Comparison of ENCODE assay signal across 25 mouse cellular contexts in the genomic region with DNA sequence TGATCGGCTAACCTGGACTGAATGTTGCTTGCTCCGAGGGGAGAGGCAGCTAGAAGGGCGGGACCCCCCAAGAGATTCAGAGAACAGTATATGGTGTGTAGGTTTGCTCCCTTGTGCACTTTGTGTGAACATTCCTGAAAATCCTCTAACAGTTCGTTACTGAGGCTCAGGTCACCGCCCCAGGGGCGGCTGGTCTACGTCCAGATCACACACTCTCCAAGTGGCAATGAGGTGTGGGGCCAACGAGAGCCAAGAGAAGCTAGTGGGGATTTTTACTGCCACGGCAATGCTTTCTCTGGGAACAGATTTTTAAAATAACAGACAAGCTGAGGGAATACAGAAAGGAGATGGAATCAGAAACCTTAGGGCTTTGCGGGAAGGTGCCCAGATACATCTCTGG. TPM values are rescaled to one million over a fixed set of nuclear protein-coding genes. Genes with fewer than 3 reads are reported as not detected.
DNase-seq lines count a peak whose midpoint lies in the region; ATAC-seq and TF ChIP-seq lines count a peak whose summit lies in the region.
"Had no signal": no experiment of that assay in that cellular context is flagged by ENCODE, and none has a peak within 500 bp of the region (broad histone marks: within the 10 kb centered on the region; RNA-seq: fewer than 3 reads in every experiment).

No protein-coding gene starts in this region.

- DNase-seq in embryonic facial prominence, embryonic 10.5 days (ENCODE audit: low spot score): no peak
- peak; percentile 40 for DNase-seq in liver, adult 2 months (ENCODE audit: extremely low read depth, low read depth, low spot score)
- DNase-seq in liver: no peak
- DNase-seq in heart, postnatal 36 days: no peak
- DNase-seq: adrenal gland, postnatal 10 days; cerebellum, adult 2 months; cerebellum, postnatal 25 days; gastrocnemius, postnatal 25 days; heart, adult 18-20 months; heart, postnatal 14 days; layer of hippocampus, adult 9-11 months; right cerebral cortex, adult 18-20 months; right cerebral cortex, postnatal 4 days; thymus, postnatal 14 days had no signal

- no peaks in the 10 kb centered on the region for H3K9me3 ChIP-seq in embryonic facial prominence, embryonic 12.5 days
- no peaks in the 10 kb centered on the region; the same call in 1 of the 2 replicates for H3K9me3 ChIP-seq in embryonic facial prominence, embryonic 10.5 days
- no peaks in the 10 kb centered on the region for H3K9me3 ChIP-seq in embryonic facial prominence, embryonic 15.5 days (replicated peaks)
- H3K9me3 ChIP-seq in limb, embryonic 12.5 days: no peaks in the 10 kb centered on the region
- H3K9me3 ChIP-seq: forebrain, embryonic 15.5 days; heart, embryonic 13.5 days; hindbrain, embryonic 12.5 days; neural tube, embryonic 15.5 days had no signal

- no peaks in the 10 kb centered on the region for H3K27me3 ChIP-seq in embryonic facial prominence, embryonic 12.5 days
- H3K27me3 ChIP-seq in embryonic facial prominence, embryonic 10.5 days (replicated peaks; ENCODE audit: low read depth, poor library complexity, severe bottlenecking): no peaks in the 10 kb centered on the region
- H3K27me3 ChIP-seq in liver, adult 2 months (ENCODE audit: control insufficient read depth, insufficient read depth, low read length): no peaks in the 10 kb centered on the region
- H3K27me3 ChIP-seq in embryonic facial prominence, embryonic 15.5 days: no peaks in the 10 kb centered on the region
- H3K27me3 ChIP-seq in limb, embryonic 12.5 days: no peaks in the 10 kb centered on the region
- H3K27me3 ChIP-seq: forebrain, embryonic 15.5 days; heart, embryonic 13.5 days; hindbrain, embryonic 12.5 days; neural tube, embryonic 15.5 days had no signal

- no peak for TF ChIP-seq CTCF in liver, adult 2 months (IDR thresholded peaks at IDR 0.05; ENCODE audit: low read depth, low read length)

- intact Hi-C loops in heart, postnatal 36 days (cut with DNase I): no loop called here

- no peak overlapping the region for H3K9ac ChIP-seq in embryonic facial prominence, embryonic 12.5 days
- no peak overlapping the region for H3K9ac ChIP-seq in liver, adult 2 months (ENCODE audit: low read depth, low read length)
- H3K9ac ChIP-seq in embryonic facial prominence, embryonic 15.5 days: no peak overlapping the region
- no peak overlapping the region for H3K9ac ChIP-seq in limb, embryonic 12.5 days (replicated peaks)
- H3K9ac ChIP-seq: forebrain, embryonic 15.5 days; heart, embryonic 13.5 days; hindbrain, embryonic 12.5 days; neural tube, embryonic 15.5 days had no signal

- H3K4me2 ChIP-seq in embryonic facial prominence, embryonic 12.5 days (replicated peaks): no peak overlapping the region
- no peak overlapping the region for H3K4me2 ChIP-seq in embryonic facial prominence, embryonic 15.5 days (replicated peaks)
- no peak overlapping the region for H3K4me2 ChIP-seq in limb, embryonic 12.5 days
- H3K4me2 ChIP-seq: forebrain, embryonic 15.5 days; heart, embryonic 13.5 days; hindbrain, embryonic 12.5 days; neural tube, embryonic 15.5 days had no signal

- no peaks in the 10 kb centered on the region for H3K79me2 ChIP-seq in liver, adult 2 months (ENCODE audit: control insufficient read depth, insufficient read depth, low read length)

- H3K4me1 ChIP-seq in embryonic facial prominence, embryonic 12.5 days: peaks cover 20% of the 10 kb centered on the region
- H3K4me1 ChIP-seq in embryonic facial prominence, embryonic 10.5 days: peaks cover 31% of the 10 kb centered on the region
- H3K4me1 ChIP-seq in liver, adult 2 months (ENCODE audit: control insufficient read depth, insufficient read depth, low read length): peaks cover 5% of the 10 kb centered on the region; the same call in 1 of the 2 replicates
- peaks cover 15% of the 10 kb centered on the region for H3K4me1 ChIP-seq in embryonic facial prominence, embryonic 15.5 days
- H3K4me1 ChIP-seq in limb, embryonic 12.5 days (replicated peaks): peaks cover 26% of the 10 kb centered on the region
- H3K4me1 ChIP-seq: forebrain, embryonic 15.5 days; neural tube, embryonic 15.5 days had no signal

- H3K4me3 ChIP-seq in embryonic facial prominence, embryonic 12.5 days: no peak overlapping the region
- no peak overlapping the region for H3K4me3 ChIP-seq in embryonic facial prominence, embryonic 10.5 days
- H3K4me3 ChIP-seq in liver, adult 2 months (ENCODE audit: insufficient read depth, low read depth, low read length): no peak overlapping the region
- H3K4me3 ChIP-seq in embryonic facial prominence, embryonic 15.5 days (replicated peaks): no peak overlapping the region
- no peak overlapping the region for H3K4me3 ChIP-seq in limb, embryonic 12.5 days (replicated peaks)
- H3K4me3 ChIP-seq: forebrain, embryonic 15.5 days; heart, embryonic 13.5 days; hindbrain, embryonic 12.5 days; left cerebral cortex, adult 2 months; neural tube, embryonic 15.5 days had no signal

- WGBS in embryonic facial prominence, embryonic 12.5 days: 63% methylated on average over 10 of the region's 10 CpGs
- 73% methylated on average over 10 of the region's 10 CpGs for WGBS in embryonic facial prominence, embryonic 10.5 days
- 55% methylated on average over 10 of the region's 10 CpGs for WGBS in liver, adult 2 months
- 57% methylated on average over 10 of the region's 10 CpGs for WGBS in embryonic facial prominence, embryonic 15.5 days
- 31% methylated on average over 10 of the region's 10 CpGs for WGBS in limb, embryonic 12.5 days

- TF ChIP-seq POLR2A in liver, adult 2 months (IDR thresholded peaks at IDR 0.05; ENCODE audit: extremely low read depth, insufficient read depth, low read length): no peak

- H3K27ac ChIP-seq in embryonic facial prominence, embryonic 12.5 days: 0 out of 2 replicates have a peak overlapping the region, but pooled peaks have one; percentile 36
- H3K27ac ChIP-seq in embryonic facial prominence, embryonic 10.5 days (replicated peaks): no peak overlapping the region
- no peak overlapping the region for H3K27ac ChIP-seq in liver, adult 2 months (replicated peaks; ENCODE audit: insufficient read depth, low read depth, low read length)
- 0 out of 2 replicates have a peak overlapping the region, but pooled peaks have one; percentile 22 for H3K27ac ChIP-seq in embryonic facial prominence, embryonic 15.5 days (replicated peaks)
- H3K27ac ChIP-seq in limb, embryonic 12.5 days: peak overlapping the region; percentile 54; the same call in 1 of the 2 replicates
- H3K27ac ChIP-seq: forebrain, embryonic 15.5 days; heart, embryonic 13.5 days; hindbrain, embryonic 12.5 days; left cerebral cortex, adult 2 months; neural tube, embryonic 15.5 days had no signal

- peaks cover 35% of the 10 kb centered on the region for H3K36me3 ChIP-seq in embryonic facial prominence, embryonic 12.5 days
- H3K36me3 ChIP-seq in embryonic facial prominence, embryonic 10.5 days (replicated peaks): peaks cover 75% of the 10 kb centered on the region
- no peaks in the 10 kb centered on the region for H3K36me3 ChIP-seq in liver, adult 2 months (ENCODE audit: control insufficient read depth, insufficient read depth, low read length)
- 0 out of 2 replicates have a peak, but pooled peaks cover 15% of the 10 kb centered on the region for H3K36me3 ChIP-seq in embryonic facial prominence, embryonic 15.5 days
- H3K36me3 ChIP-seq in limb, embryonic 12.5 days: peaks cover 49% of the 10 kb centered on the region
- H3K36me3 ChIP-seq: forebrain, embryonic 15.5 days; heart, embryonic 13.5 days; hindbrain, embryonic 12.5 days; neural tube, embryonic 15.5 days had no signal

- ATAC-seq in embryonic facial prominence, embryonic 12.5 days (ENCODE audit: insufficient number of reproducible peaks, insufficient read depth, low FRiP score, low TSS enrichment): no peak
- ATAC-seq in embryonic facial prominence, embryonic 15.5 days (ENCODE audit: insufficient number of reproducible peaks, low FRiP score, low TSS enrichment, low read depth): no peak
- ATAC-seq in limb, embryonic 12.5 days (ENCODE audit: insufficient number of reproducible peaks, insufficient read depth, low FRiP score, low TSS enrichment, low read depth): no peak
- ATAC-seq in monocyte, adult 5-6 weeks (replicated peaks; ENCODE audit: insufficient number of reproducible peaks, low FRiP score, low TSS enrichment, poor library complexity, severe bottlenecking): no peak
- ATAC-seq: forebrain, embryonic 15.5 days; midbrain, embryonic 16.5 days had no signal

RNA-seq across cellular contexts. Expression of gene Col26a1, which starts 8.7 kb away (rescaled TPM):
- 239 and 242 TPM in 2 replicates for polyA plus RNA-seq in embryonic facial prominence, embryonic 12.5 days (2016; fragmentation: Nextera tagmentation; extraction: Ambion mirVana)
- 103 and 118 TPM in 2 replicates for polyA plus RNA-seq in embryonic facial prominence, embryonic 10.5 days (2016; fragmentation: Nextera tagmentation; extraction: Ambion mirVana)
- total RNA-seq in liver, adult 2 months (2014; rRNA removed): not detected in 2 replicates
- polyA plus RNA-seq in liver, adult 2 months (2012; rRNA removed): not detected in 2 replicates
- 247 and 258 TPM in 2 replicates for polyA plus RNA-seq in embryonic facial prominence, embryonic 15.5 days (2015; fragmentation: Nextera tagmentation; extraction: Ambion mirVana)
- polyA plus RNA-seq in limb, embryonic 12.5 days (2016; fragmentation: Nextera tagmentation; extraction: Ambion mirVana): 145 and 155 TPM in 2 replicates
- total RNA-seq in heart, postnatal 36 days (2021): 1 to 10 TPM in 1 of 2 experiments, under 1 TPM in 1; 0.76 to 1.1 TPM
- not detected in 3 replicates for total RNA-seq in monocyte, adult 5-6 weeks (2017)
- total RNA-seq: heart, adult 18-20 months; megakaryocyte-erythroid progenitor cell, adult 5-6 weeks had no signal

RNA-seq across cellular contexts. Expression of gene Ift22, which starts 33.7 kb away (rescaled TPM):
- polyA plus RNA-seq in embryonic facial prominence, embryonic 12.5 days (2016; fragmentation: Nextera tagmentation; extraction: Ambion mirVana): 67.9 and 70.2 TPM in 2 replicates
- polyA plus RNA-seq in embryonic facial prominence, embryonic 10.5 days (2016; fragmentation: Nextera tagmentation; extraction: Ambion mirVana): 77.9 and 86.1 TPM in 2 replicates
- total RNA-seq in liver, adult 2 months (2014; rRNA removed): 2.4 and 3.2 TPM in 2 replicates
- polyA plus RNA-seq in liver, adult 2 months (2012; rRNA removed): 3.4 and 3.8 TPM in 2 replicates
- 76.5 and 104 TPM in 2 replicates for polyA plus RNA-seq in embryonic facial prominence, embryonic 15.5 days (2015; fragmentation: Nextera tagmentation; extraction: Ambion mirVana)
- 65.7 and 69.8 TPM in 2 replicates for polyA plus RNA-seq in limb, embryonic 12.5 days (2016; fragmentation: Nextera tagmentation; extraction: Ambion mirVana)
- 10 to 100 TPM; 11.0 to 11.6 TPM for total RNA-seq in heart, postnatal 36 days (2021)
- total RNA-seq in monocyte, adult 5-6 weeks (2017): 2.3 to 8.5 TPM (median 3.4 TPM) in 3 replicates

Comparison
In these comparisons a context has a peak if more than half of its experiments do, and no peak if none do; other contexts are left out.
1. H3K27ac ChIP-seq: peak in embryonic facial prominence, embryonic 12.5 days (single experiment), embryonic facial prominence, embryonic 15.5 days (single experiment) and limb, embryonic 12.5 days (single experiment); none in embryonic facial prominence, embryonic 10.5 days (single experiment) and liver, adult 2 months (single experiment).
2. RNA of gene Col26a1, which starts 8.7 kb away (polyA plus RNA-seq): 247 to 258 TPM in embryonic facial prominence, embryonic 15.5 days, 239 to 242 TPM in embryonic facial prominence, embryonic 12.5 days, 145 to 155 TPM in limb, embryonic 12.5 days and 103 to 118 TPM in embryonic facial prominence, embryonic 10.5 days; not detected in liver, adult 2 months; every median in the first group is over 100 times any median in the second.
3. RNA of gene Ift22, which starts 33.7 kb away (polyA plus RNA-seq): 76.5 to 104 TPM in embryonic facial prominence, embryonic 15.5 days, 77.9 to 86.1 TPM in embryonic facial prominence, embryonic 10.5 days, 67.9 to 70.2 TPM in embryonic facial prominence, embryonic 12.5 days and 65.7 to 69.8 TPM in limb, embryonic 12.5 days; 3.4 to 3.8 TPM in liver, adult 2 months; every median in the first group is over 10 times any median in the second.